Mouse (Mus musculus) urinary bladder, adult 18-20 months (tissue): ENCODE results near the gene Calm1.
"Not testable (repeated sequence)": the region's sequence is repeated elsewhere in the genome, so short reads cannot be mapped to it uniquely, and the experiment has no call there.

Source experiments
- DNase-seq, 2 experiments: peaks; one replicate each; pipeline ENCODE4 v3.0.0; 2022; ENCODE audit warnings: low spot score in 2 of 2, mixed read lengths in 2 of 2

Gene Calm1

GRCm38 (mm10) chr12:100198967-100199660 is at the start of gene Calm1:
Gene Calm1 (plus strand): TSS chr12:100199435.
- peak; percentile 90 to 93 for DNase-seq

- DNase-seq: no peak
These were observed 46.8 kb upstream of the Calm1 start for GRCm38 (mm10) chr12:100152466-100152865.

DNA sequence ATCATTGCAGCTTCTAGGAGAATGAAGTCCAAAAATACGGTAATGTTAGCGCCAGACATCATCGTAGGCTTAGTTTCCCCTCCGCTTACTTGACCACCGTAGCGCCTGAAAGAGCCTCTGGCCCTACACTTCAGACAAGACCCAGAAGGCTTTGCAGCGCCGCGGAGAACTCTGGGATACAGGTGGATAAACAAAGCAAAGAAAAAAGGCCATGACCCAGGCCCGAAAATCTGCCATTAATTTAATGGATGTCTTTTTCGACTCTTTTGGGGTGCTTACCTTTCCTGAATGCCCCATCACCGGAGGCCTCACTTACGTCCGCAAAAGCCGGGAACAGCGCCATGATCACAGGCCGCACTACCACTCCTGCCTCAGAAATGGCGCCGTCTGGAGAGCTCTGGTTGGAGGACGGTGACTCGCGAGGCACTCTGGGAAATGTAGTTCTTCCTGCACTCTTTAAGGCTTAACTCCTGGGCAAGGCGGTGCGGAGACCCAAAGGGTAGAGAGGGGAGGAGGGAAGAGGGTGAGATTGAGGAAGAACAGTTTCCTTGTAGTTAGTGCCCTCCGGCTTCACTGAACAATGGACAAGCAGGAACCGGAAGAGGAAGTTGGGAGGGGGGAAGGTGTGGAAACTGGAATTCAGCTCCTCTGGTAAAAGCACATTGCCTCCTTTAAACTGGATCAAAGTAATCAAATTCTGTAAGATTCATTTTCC is 39.8 kb upstream of the Calm1 start, which contains the start of gene Nrde2:
TSS of gene Nrde2 (minus strand) at position 393 of the 715 bp plus-strand sequence.
- DNase-seq: peak; percentile 81 to 86

GRCm38 (mm10) chr12:100164991-100165500 is 34.2 kb upstream of the Calm1 start:
- no peak for DNase-seq

GRCm38 (mm10) chr12:100166177-100166576 is 33.1 kb upstream of the Calm1 start:
- no peak for DNase-seq

DNA sequence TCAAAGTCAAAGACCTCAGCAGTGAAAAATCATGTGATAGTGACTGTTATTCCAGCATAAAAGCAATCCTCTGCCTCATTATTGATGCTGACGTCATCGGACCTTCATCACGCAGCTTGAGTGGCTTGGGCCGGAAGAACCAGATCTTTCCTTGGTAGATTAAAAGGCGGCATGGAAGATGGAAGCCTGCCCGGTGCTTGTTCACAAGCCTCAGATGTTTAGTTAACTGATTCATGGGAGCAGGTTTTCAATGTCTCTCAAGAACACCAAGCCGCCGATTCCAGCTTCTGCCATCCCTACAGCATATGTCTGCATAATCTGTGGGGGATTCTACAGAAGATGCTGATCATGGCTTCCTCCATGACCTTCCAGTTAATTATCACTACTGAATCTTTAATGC is 32.3 kb upstream of the Calm1 start:
- no peak for DNase-seq

DNA sequence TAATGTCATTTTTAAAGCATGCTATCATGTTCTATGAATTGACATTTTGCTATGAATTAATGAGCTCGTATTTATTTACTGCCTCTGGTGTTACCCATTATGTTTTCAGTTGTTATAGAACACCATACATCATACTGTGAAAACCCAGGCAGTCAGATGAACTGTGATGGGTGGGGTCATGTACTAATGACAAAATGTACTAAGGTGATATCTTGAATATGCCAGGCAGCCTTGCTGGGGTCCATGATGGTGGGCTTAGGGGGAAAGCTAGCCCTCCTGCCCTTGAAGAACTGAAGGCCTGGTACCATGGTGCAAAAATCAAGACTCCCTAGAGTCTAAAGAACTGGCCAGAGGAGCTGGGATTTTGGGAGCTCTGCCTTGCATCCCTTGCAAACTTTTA is 31.7 kb upstream of the Calm1 start:
- no peak for DNase-seq

DNA sequence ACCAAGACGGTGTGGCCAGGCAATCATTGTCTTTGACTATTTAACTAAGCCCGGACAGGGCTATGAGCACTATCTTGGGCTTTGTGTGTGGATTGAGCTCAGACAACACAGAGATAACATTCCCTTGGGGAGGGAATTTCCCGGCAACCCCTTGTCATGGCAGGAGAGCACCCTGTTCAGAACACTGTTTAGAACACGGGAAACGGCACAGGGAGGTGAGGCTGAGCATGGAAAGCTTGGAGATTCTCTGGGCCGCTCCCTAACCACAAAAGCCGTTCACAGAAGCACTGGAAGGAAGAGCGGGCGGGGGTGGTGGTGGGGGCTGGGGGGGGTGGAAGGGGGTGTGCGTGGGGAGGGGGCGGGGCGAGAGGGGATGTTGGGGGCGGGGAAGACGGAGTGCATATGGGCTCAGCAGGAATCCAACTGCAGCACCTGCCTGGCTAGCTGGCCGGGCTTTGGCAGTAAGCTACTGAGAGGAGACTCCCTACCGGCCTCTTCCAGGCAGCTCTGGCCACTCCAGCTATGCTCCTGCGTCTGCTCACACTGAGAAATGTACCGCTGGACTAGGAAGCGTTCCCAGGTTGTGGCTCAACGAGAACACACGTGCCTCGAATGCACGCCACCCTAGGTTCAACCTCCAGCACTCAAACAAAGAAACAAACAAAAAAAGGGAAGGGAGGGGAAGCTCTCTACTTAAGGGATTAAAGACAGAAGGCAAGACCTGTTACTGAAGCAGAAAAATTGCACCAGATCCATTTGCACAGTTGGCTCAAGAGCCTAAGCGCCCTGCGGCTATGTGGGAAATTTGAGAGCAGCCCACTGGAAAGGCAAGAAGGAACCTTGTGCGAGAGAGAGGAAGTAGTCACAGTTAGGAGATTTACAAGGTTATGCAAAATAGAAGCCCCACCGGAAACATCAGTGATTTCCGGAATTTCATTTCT is 31.0 kb upstream of the Calm1 start:
- no peak for DNase-seq

- DNase-seq: no peak
These were observed 26.8 kb upstream of the Calm1 start for GRCm38 (mm10) chr12:100172481-100172880.

- DNase-seq: no peak
These were observed 22.7 kb upstream of the Calm1 start for GRCm38 (mm10) chr12:100176469-100177056.

DNA sequence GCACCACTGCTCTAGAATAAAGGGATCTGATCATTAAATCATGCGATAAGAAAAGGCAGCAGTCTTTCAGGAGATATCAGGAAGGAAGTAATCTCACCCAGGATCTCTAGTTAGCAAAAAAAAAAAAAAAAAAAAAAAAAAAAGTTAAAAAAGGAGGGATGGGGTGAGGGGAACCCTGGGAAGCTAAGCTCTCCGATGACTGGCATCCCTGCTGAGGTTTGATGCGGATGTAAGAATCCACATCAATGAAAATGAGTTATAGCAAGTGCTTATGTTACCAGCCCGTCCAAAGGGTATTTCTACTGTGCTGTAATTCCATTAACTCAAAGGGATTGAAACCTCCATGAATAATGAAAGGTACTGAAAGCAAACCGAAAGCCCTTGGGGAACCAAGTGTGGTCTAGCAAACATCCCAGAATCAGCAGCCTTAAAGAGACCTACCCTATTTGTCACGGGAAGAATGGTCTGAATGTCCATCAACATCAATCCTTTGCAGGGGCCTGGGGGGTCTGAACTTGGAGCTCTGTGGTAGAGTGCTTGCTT is 20.3 kb upstream of the Calm1 start:
- DNase-seq: no peak

- DNase-seq: no peak
These were observed 18.4 kb upstream of the Calm1 start for GRCm38 (mm10) chr12:100180802-100181201.

DNA sequence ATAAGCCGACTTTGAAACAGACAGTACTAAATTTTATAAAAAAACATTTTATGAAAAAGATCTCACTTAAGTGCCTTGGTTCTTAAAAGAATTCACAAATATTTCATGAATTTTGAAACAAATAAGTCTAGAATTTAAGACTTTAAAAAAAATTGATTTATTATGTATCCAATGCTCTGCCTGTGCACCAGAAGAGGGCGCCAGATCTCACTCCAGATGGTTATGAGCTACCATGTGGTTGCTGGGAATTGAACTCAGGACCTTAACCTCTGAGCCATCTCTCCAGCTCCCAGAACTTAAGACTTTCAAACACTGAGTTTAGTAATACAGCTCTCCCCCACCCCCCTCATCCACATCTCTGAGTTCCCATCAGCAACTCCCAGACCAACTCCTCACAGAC is 16.6 kb upstream of the Calm1 start:
- no peak for DNase-seq

GRCm38 (mm10) chr12:100183970-100184369 is 15.3 kb upstream of the Calm1 start:
- no peak for DNase-seq

DNA sequence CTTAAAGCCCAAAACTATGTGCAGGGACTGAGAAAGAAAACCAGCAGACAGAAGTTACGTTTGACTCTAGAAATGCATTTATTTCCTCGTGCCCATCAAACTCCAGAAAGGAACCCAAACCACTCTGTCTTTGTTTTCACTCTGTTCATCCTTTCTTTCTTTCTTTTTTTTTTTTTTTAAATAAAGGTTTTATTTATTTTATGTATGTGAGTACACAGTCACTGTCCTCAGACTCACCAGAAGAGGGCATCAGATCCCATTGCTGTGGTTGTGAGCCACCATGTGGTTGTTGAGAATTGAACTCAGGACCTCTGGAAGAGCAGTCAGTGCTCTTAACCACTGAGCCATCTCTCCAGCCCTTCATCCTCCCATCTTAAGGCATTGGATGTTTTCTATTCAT is 14.3 kb upstream of the Calm1 start:
- not testable (repeated sequence) for DNase-seq

DNA sequence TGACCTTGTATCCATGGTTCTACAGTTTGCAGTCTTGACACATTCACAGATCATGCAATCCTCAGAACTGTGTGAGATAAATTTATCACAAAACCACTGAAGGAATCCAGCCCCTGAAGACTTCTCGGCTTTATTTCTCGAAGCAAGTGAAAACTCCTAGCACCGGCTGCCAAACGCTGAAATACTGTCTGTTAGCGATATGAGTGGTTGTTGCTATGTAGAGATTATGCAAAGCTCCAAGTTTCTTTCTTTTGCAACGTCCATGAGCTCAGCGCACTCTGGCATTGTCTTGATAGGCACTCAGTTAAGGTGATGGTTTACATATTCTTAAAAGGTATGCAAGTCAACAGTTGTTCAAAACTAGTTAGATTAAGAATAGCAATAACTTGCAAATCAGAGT is 13.3 kb upstream of the Calm1 start:
- no peak for DNase-seq

DNA sequence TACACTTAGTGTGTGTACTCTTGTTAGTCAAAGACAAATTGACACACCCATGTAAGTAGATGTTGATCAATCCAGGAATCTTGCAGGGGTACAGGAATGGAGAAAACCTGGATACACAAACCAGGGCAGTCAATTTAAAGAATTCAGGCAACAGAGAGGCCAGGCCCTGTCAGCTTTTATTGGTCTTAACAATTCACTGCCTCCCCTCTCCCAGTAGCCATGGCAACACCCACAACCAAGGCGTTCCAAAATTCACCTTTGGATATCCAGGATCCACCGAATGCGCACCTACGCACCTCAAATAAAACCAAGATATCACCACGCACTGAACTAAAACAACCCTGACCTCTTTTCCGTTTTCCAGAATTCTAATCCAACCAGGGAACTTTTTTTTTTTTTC is 12.9 kb upstream of the Calm1 start:
- DNase-seq: no peak

DNA sequence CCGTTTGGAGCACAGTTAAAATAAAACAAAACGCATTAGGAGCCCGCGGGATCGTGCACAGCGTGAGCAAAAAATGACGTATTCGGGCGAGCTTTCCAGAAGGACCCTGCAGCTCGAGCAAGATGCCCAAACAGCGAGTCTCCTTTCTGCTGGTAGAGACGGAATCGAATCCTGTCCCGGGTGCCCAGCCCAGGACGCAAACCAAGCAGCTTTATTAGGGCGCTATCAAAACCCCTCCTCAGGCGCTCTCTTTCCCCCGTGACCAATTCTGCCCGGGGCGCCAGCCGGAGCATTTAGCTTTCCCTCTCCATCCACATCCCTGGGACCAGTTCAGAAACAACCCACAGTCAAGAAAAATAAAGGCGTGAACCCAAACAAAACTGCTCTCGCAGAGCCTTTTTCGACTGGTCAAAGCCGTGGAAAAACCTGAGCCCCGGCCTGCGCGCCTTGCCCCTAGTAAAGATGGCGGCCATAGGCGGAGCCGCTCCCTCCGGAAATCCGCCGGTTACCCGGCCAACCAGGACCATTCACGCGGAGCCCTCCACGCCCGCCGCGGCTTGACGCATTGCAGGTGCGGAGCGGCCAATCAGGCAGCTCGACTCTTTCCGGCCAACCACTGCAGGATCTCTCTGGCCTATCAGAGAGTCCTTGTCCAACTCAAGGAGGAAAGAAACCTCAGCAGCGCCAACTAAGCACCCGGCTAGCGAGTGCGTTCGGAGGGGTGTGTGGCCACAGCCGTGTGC is 12.1 kb upstream of the Calm1 start:
- peak; percentile 95 to 100 for DNase-seq

DNA sequence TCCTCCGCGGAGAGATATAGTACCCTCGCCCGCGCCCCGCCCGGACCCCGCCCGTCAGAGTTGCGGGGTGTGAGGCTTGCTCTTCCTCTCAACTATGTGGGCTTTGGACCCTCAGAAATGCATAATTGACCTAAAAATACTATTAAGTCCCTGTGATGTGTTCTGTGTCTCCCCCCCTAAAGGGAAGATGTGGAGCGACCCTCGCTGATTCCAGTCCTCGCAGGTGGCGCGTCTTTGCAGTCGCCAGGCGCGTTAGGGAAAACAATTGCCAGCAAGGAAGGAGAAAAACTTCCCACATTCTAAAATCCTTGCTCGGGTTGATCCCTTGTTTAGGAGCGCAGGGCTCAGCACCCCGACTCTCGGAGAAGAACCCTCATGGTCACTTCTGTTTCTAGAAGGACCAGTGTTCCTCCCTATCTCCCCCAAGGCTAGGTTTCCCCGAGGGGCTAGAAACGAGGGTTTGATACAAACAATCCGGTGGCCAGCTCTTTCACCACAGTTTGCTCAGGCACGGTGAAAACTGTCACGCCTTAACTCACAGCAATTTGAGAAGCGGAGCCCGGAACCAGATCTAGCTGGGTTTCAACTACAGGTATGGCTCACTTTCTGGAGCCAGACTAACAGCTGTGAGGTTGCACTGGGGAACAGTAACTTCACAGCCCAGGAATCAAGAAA is 11.3 kb upstream of the Calm1 start:
- peak in 1 of 2 experiments; percentile 52 for DNase-seq

DNA sequence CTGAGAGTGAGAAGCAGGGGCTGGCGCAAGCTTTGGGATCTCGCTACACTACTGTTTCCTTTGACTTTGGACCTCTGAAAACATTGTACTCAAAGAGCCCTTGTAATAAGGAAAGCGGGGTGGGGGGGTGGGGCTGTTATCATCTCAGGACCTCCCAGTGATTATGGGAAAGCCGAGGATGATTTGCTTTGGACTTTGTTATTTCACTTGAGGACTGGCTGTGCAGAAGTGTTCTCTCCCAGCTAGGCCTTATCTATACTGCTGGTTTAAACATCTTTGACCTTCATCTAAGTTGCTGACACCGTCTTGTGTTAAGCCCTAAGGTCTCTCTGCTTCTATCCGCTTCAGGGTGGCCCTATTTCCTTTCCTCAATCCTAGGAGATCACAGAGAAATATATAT is 8.4 kb upstream of the Calm1 start:
- no peak for DNase-seq
